Mouse (Mus musculus): ENCODE data around the gene Hrasls5.
A peak's percentile ranks its signal among the peaks of the same experiment; 100 is the strongest.

Gene Hrasls5

GRCm38 (mm10) chr19:7611942-7612757 lies at the start of gene Hrasls5:
Gene Hrasls5 (plus strand): TSS chr19:7612541.
- DNase-seq = peak; percentile 87

- DNase-seq = peak; percentile 91
Observed at GRCm38 (mm10) chr19:7562601-7563129, 49.7 kb upstream of the Hrasls5 start.

- no peak for DNase-seq
Observed at GRCm38 (mm10) chr19:7563676-7564075, 48.7 kb upstream of the Hrasls5 start.

- peak; percentile 81 for DNase-seq
Observed at GRCm38 (mm10) chr19:7564457-7564856, 47.9 kb upstream of the Hrasls5 start.

- peak; percentile 87 for DNase-seq
Observed at GRCm38 (mm10) chr19:7566826-7567225, 45.5 kb upstream of the Hrasls5 start.

- DNase-seq = peak; percentile 94
Observed at GRCm38 (mm10) chr19:7568364-7568763, 44.0 kb upstream of the Hrasls5 start.

- no peak for DNase-seq
Observed at GRCm38 (mm10) chr19:7569650-7570049, 42.7 kb upstream of the Hrasls5 start.

GRCm38 (mm10) chr19:7576180-7576579 lies 36.2 kb upstream of the Hrasls5 start:
- no peak for DNase-seq

- peak; percentile 94 for DNase-seq
Observed at GRCm38 (mm10) chr19:7577710-7578109, 34.6 kb upstream of the Hrasls5 start.

GRCm38 (mm10) chr19:7581042-7581441 lies 31.3 kb upstream of the Hrasls5 start:
- peak; percentile 90 for DNase-seq

GRCm38 (mm10) chr19:7583101-7583500 lies 29.2 kb upstream of the Hrasls5 start:
- DNase-seq = peak; percentile 97

GRCm38 (mm10) chr19:7583599-7583998 lies 28.7 kb upstream of the Hrasls5 start:
- no peak for DNase-seq

GRCm38 (mm10) chr19:7585279-7585678 lies 27.1 kb upstream of the Hrasls5 start:
- peak; percentile 95 for DNase-seq

GRCm38 (mm10) chr19:7585764-7586163 lies 26.6 kb upstream of the Hrasls5 start:
- peak; percentile 90 for DNase-seq

- no peak for DNase-seq
Observed at GRCm38 (mm10) chr19:7590795-7591194, 21.5 kb upstream of the Hrasls5 start.

GRCm38 (mm10) chr19:7592018-7592417 lies 20.3 kb upstream of the Hrasls5 start:
- DNase-seq = peak; percentile 93

GRCm38 (mm10) chr19:7595534-7595933 lies 16.8 kb upstream of the Hrasls5 start:
- peak; percentile 92 for DNase-seq

GRCm38 (mm10) chr19:7598481-7598880 lies 13.9 kb upstream of the Hrasls5 start:
- DNase-seq = peak; percentile 70

- DNase-seq = peak; percentile 89
Observed at GRCm38 (mm10) chr19:7601551-7601950, 10.8 kb upstream of the Hrasls5 start.

GRCm38 (mm10) chr19:7604107-7604506 lies 8.2 kb upstream of the Hrasls5 start:
- peak; percentile 75 for DNase-seq

- DNase-seq = peak; percentile 62
Observed at GRCm38 (mm10) chr19:7605013-7605412, 7.3 kb upstream of the Hrasls5 start.

GRCm38 (mm10) chr19:7605930-7606783 lies 6.2 kb upstream of the Hrasls5 start:
- peak; percentile 91 for DNase-seq

Measured in heart, adult 11 months (tissue).